Mouse (Mus musculus) heart, embryonic 12.5 days (tissue): ENCODE data around the gene Tsn. TPM values are rescaled to one million over a fixed set of nuclear protein-coding genes. Genes with fewer than 3 reads are reported as not detected.

Source experiments
- ATAC-seq: fragments of 200-750 bp; cut with Nextera tagmentation; 2 replicates; pipeline ENCODE4 v1.8.0; 2017; ENCODE audit warnings: moderate TSS enrichment, moderate library complexity; ENCODE audit not compliant: insufficient number of reproducible peaks, low FRiP score
- H3K27ac ChIP-seq: fragments of 300-500 bp; sonication (generic); 2 replicates; pipeline ENCODE4 v1.5.1; 2016; ENCODE audit warnings: mild to moderate bottlenecking, moderate library complexity; ENCODE audit not compliant: poor library complexity, severe bottlenecking
- H3K27me3 ChIP-seq: fragments of 300-500 bp; sonication (generic); replicated peaks from 2 replicates; pipeline ENCODE4 v1.6.1; 2016; ENCODE audit warnings: mild to moderate bottlenecking, moderate library complexity
- H3K36me3 ChIP-seq: fragments of 300-500 bp; sonication (generic); 2 replicates; pipeline ENCODE4 v1.6.1; 2016; ENCODE audit warnings: mild to moderate bottlenecking, moderate library complexity
- H3K4me1 ChIP-seq: fragments of 300-500 bp; sonication (generic); replicated peaks from 2 replicates; pipeline ENCODE4 v1.6.1; 2016; ENCODE audit warnings: mild to moderate bottlenecking
- H3K4me2 ChIP-seq: fragments of 300-500 bp; sonication (generic); 2 replicates; pipeline ENCODE4 v1.6.1; 2016; ENCODE audit warnings: mild to moderate bottlenecking, moderate library complexity
- H3K4me3 ChIP-seq: fragments of 300-500 bp; sonication (generic); 2 replicates; pipeline ENCODE4 v1.5.1; 2016; ENCODE audit warnings: mild to moderate bottlenecking
- H3K9ac ChIP-seq: fragments of 300-500 bp; sonication (generic); 2 replicates; pipeline ENCODE4 v1.6.1; 2016; ENCODE audit warnings: mild to moderate bottlenecking, moderate library complexity
- H3K9me3 ChIP-seq: fragments of 300-500 bp; sonication (generic); replicated peaks from 2 replicates; pipeline ENCODE4 v1.6.1; 2016; ENCODE audit warnings: mild to moderate bottlenecking, moderate library complexity
- WGBS: fragments of 180-500 bp; shearing (Covaris S2); methylation state at CpG from one replicate; pipeline ENCODE4 v1.1.7; 2016; 5-methylcytosine and 5-hydroxymethylcytosine counted together
- polyA plus RNA-seq: library from polyadenylated mRNA; unstranded; fragments of >200 nt; fragmentation: Nextera tagmentation; extraction: Ambion mirVana; gene quantifications from 2 replicates; pipeline ENCODE4 v1.2.1, GENCODE M21; 2016

The Tsn gene
- 212 and 218 TPM in 2 replicates for polyA plus RNA-seq

DNA sequence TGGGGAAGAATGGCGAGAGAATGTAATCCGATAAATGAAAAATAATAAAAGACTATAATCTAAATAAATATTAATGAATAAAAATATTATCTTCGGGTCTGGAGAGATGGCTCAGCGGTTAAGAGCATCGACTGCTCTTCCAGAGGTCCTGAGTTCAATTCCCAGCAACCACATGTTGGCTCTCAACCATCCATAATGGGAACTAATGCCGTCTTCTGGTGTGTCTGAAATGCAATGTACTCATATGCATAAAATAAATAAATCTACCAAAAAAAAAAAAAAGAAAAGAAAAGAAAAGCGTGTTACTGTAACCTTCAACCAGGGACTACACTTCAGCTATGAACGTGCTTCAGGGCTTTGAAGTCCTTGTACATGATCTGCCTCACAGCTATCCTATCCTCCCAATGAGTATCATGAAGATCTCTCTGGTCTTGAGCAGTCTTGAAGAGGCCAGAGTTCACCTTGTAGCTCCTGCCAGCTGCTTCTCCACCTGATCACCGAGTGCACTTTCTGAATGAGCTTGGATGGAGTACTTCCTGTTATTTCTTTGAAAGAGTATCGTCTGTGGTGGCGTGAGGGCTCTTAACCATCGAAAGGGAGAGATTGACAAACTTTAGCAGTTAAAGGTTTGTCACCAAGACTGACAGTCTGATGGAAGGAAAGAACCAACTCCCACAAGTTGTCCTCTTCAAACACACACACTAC is at the start of gene Tsn:
Tsn (minus strand) TSS at position 118 of the 705 bp plus-strand sequence.
- no peaks in the 10 kb centered on the region for H3K9me3 ChIP-seq
- H3K27me3 ChIP-seq, result no peaks in the 10 kb centered on the region
- H3K4me1 ChIP-seq, result peaks cover 6% of the 10 kb centered on the region; the same call in 1 of the 2 replicates
- peak within 1 kb of the TSS; percentile 81 for H3K27ac ChIP-seq
- peaks cover 8% of the 10 kb centered on the region for H3K36me3 ChIP-seq
- H3K4me3 ChIP-seq, result peak within 1 kb of the TSS; percentile 97
- no peak for ATAC-seq
- peak within 1 kb of the TSS; percentile 84 for H3K9ac ChIP-seq
- peak within 1 kb of the TSS; percentile 76 for H3K4me2 ChIP-seq
- WGBS, result 48% methylated on average over 12 of the region's 12 CpGs

DNA sequence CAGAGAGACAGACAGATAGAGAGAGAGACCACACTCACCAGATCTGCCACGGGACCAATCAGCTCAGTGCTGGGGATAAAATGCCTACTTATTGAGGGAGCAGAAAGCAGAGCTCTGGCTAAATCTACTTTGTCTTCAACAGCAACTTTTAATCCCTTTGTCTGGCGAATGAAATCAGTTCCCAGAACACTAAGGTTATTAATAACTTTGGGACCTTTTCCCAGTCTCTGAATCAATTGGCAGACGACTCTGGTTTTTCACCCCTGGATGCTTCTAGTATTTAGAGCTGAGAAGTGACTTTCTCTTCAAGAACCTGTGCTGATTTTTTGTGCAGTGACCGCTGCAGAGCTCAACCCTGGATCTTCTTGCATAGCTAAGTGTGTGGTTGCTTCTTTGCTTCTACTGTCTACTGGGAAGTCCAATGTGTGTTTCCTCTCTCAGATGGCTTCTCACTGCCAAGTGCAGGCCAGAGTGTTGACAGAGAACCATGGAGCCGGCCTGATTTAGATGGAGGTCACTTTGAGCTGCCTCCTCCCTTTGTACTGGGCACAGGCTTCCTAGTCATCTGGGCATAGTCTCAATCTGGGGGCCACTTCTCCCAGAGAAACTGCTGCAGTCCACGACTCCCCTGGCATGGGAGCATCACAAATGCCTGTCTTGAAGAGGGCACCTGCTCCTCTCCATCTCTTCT is 47.7 kb upstream of the Tsn start:
- peaks cover 9% of the 10 kb centered on the region; the same call in 1 of the 2 replicates for H3K4me1 ChIP-seq
- H3K4me3 ChIP-seq, result no peak overlapping the region
- no peaks in the 10 kb centered on the region for H3K27me3 ChIP-seq
- H3K27ac ChIP-seq, result peak overlapping the region; percentile 24; the same call in 1 of the 2 replicates
- H3K4me2 ChIP-seq, result no peak overlapping the region
- no peak for ATAC-seq
- H3K9me3 ChIP-seq, result no peaks in the 10 kb centered on the region
- H3K36me3 ChIP-seq, result no peaks in the 10 kb centered on the region
- WGBS, result 57% methylated on average over 6 of the region's 6 CpGs
- H3K9ac ChIP-seq, result no peak overlapping the region

DNA sequence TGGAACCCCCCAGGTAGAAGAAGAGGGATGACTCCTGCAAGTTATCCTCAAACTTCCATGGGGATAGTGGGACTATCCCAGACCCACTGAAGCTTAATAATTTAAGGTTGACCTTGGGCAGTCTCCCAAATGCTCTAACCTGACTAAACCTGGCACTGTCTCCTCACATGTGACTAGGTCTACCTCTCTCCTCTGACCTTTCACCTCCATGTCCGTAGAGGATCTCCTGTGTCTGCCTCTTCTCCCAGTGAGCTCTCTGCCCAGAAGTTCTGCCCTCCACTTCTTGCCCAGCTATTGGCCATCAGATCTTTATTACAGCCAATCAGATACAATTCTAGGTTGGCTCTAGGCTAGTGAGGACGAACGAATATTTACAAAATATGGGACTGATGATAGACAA is 38.4 kb upstream of the Tsn start:
- no peak overlapping the region for H3K9ac ChIP-seq
- H3K4me2 ChIP-seq, result no peak overlapping the region
- no peak for ATAC-seq
- H3K4me3 ChIP-seq, result no peak overlapping the region
- WGBS, result 75% methylated on average over 3 of the region's 3 CpGs
- H3K27me3 ChIP-seq, result no peaks in the 10 kb centered on the region
- H3K36me3 ChIP-seq, result no peaks in the 10 kb centered on the region
- H3K27ac ChIP-seq, result no peak overlapping the region
- H3K9me3 ChIP-seq, result no peaks in the 10 kb centered on the region
- no peaks in the 10 kb centered on the region for H3K4me1 ChIP-seq

DNA sequence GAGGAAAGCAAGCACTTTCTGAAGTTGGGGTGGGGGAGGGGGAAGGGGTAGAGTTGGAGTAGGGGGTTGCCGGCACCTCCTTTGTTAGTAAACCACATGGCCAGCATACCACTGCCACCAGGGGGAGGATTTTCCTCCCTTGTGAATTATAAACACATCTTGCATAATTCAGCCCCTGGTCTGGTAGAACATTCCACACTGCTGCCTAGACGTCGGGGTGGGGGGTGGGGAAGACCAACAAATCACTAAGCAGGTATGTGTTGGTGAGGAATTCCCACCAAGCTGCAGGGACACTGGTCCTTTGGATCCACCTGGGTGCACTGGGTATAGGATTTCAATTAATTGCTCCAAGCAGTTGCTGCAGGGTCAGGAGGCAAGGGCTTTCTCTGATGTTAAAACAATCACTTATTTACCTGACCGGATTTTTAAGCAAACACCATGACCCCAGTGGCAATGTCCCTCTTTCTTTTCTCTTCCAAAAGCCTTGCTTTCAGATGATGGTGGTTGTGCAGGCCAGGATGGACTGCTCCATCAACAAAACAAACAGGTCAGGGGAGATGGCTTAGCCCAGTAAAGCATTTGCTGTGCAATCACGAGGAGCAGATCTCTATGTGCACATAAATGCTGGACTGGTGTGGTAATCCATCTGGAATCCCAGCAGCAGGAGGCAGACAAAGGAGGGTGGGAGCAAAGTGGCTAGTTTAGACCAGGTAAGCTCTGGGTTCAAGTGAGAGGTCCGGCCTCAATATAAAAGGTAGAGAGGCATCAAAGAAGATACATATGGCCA is 32.3 kb upstream of the Tsn start:
- H3K4me1 ChIP-seq, result 0 out of 2 replicates have a peak, but pooled peaks cover 3% of the 10 kb centered on the region
- no peaks in the 10 kb centered on the region for H3K36me3 ChIP-seq
- H3K9ac ChIP-seq, result no peak overlapping the region
- H3K27ac ChIP-seq, result no peak overlapping the region
- no peaks in the 10 kb centered on the region for H3K27me3 ChIP-seq
- no peak overlapping the region for H3K4me3 ChIP-seq
- ATAC-seq, result no peak
- WGBS, result 34% methylated on average over 6 of the region's 6 CpGs
- H3K9me3 ChIP-seq, result no peaks in the 10 kb centered on the region
- no peak overlapping the region for H3K4me2 ChIP-seq

GRCm38 (mm10) chr1:118337921-118338320 is 26.4 kb upstream of the Tsn start:
- no peaks in the 10 kb centered on the region for H3K9me3 ChIP-seq
- no peak for ATAC-seq
- H3K27me3 ChIP-seq, result no peaks in the 10 kb centered on the region
- no peak overlapping the region for H3K4me3 ChIP-seq
- no peak overlapping the region for H3K4me2 ChIP-seq
- peaks cover 22% of the 10 kb centered on the region for H3K36me3 ChIP-seq
- WGBS, result 62% methylated on average over 5 of the region's 5 CpGs
- H3K27ac ChIP-seq, result no peak overlapping the region
- H3K4me1 ChIP-seq, result no peaks in the 10 kb centered on the region
- H3K9ac ChIP-seq, result no peak overlapping the region

- H3K9ac ChIP-seq, result no peak overlapping the region
- no peak overlapping the region for H3K27ac ChIP-seq
- no peaks in the 10 kb centered on the region for H3K9me3 ChIP-seq
- no peaks in the 10 kb centered on the region for H3K4me1 ChIP-seq
- H3K4me2 ChIP-seq, result no peak overlapping the region
- peaks cover 42% of the 10 kb centered on the region for H3K36me3 ChIP-seq
- ATAC-seq, result no peak
- H3K27me3 ChIP-seq, result no peaks in the 10 kb centered on the region
- no peak overlapping the region for H3K4me3 ChIP-seq
Observed at GRCm38 (mm10) chr1:118335847-118336246, 24.3 kb upstream of the Tsn start.

GRCm38 (mm10) chr1:118334749-118335713 is 23.5 kb upstream of the Tsn start:
- WGBS, result 77% methylated on average over 9 of the region's 9 CpGs
- ATAC-seq, result no peak
- Histone ChIP-seq H3K4me2 (no peak overlapping the region), H3K36me3 (peaks cover 50% of the 10 kb centered on the region), H3K9ac (no peak overlapping the region), H3K9me3 (no peaks in the 10 kb centered on the region), H3K27ac (no peak overlapping the region), H3K27me3 (no peaks in the 10 kb centered on the region), H3K4me1 (no peaks in the 10 kb centered on the region), H3K4me3 (no peak overlapping the region)

DNA sequence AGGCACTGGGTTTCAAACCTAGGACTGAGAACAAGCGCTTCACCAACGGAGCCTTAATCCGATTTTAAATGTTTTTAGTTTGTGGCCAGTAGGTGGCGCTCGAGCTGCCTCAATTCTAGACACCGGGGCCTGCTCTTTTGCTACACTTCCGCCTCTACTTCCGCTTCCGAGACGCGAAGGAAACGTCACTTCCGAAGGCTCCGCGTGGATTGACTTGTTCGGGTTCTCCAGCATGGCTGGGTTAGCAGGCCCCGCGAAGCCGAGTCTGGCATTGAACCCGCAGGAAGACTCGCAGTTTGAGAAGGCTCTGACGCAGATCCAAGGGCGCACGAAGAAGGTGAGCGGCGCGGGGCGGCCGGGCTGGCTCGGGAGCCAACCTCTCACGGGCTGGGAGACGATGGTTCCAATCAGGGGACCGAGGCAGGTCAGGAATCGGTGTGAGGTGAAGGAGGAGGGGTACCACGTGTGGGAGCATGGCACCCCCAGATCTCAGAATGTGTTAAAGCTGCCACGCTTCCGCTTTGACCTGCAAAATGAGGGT is 10.2 kb upstream of the Tsn start, which contains the start of gene Nifk:
Nifk (plus strand) TSS at position 179 of the 541 bp plus-strand sequence.
- under 1% methylated on average over 37 of the region's 37 CpGs for WGBS
- H3K36me3 ChIP-seq, result peaks cover 27% of the 10 kb centered on the region
- peak within 1 kb of the TSS; percentile 6; the same call in 1 of the 2 replicates for H3K27ac ChIP-seq
- peak; percentile 88 for ATAC-seq
- no peaks in the 10 kb centered on the region for H3K9me3 ChIP-seq
- peak within 1 kb of the TSS; percentile 77 for H3K9ac ChIP-seq
- peak within 1 kb of the TSS; percentile 79 for H3K4me3 ChIP-seq
- H3K4me1 ChIP-seq, result peaks cover 6% of the 10 kb centered on the region
- 0 out of 2 replicates have a peak, but pooled peaks cover 8% of the 10 kb centered on the region for H3K27me3 ChIP-seq
- peak within 1 kb of the TSS; percentile 81 for H3K4me2 ChIP-seq

DNA sequence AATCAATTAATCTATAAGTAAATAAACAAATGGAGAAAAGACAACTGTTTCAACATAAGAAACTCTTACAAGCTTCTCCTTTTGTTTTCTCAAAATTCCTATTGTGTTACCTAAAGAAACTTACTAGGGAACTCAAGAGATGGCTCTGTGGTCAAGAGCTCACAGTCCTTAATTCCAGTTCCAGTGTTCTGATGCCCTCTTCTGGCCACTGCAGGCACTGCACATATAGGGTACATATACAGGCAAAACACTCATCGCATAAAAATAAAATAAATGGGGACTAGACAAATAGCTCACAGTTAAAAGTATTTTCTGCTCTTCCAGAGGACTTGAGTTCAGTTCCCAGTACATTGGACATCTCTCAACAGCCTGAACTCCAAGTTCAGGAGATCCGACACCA is 9.2 kb upstream of the Tsn start:
- 0 out of 2 replicates have a peak, but pooled peaks cover 8% of the 10 kb centered on the region for H3K27me3 ChIP-seq
- no peaks in the 10 kb centered on the region for H3K9me3 ChIP-seq
- 65% methylated on average over 2 of the region's 2 CpGs for WGBS
- H3K4me2 ChIP-seq, result no peak overlapping the region
- H3K36me3 ChIP-seq, result peaks cover 22% of the 10 kb centered on the region
- H3K4me3 ChIP-seq, result no peak overlapping the region
- H3K27ac ChIP-seq, result no peak overlapping the region
- H3K9ac ChIP-seq, result no peak overlapping the region
- ATAC-seq, result no peak
- peaks cover 6% of the 10 kb centered on the region for H3K4me1 ChIP-seq
